Mouse (Mus musculus) midbrain, embryonic 15.5 days (tissue): ENCODE measurements around the gene Mrps27. TPM values are rescaled to one million over a fixed set of nuclear protein-coding genes. Genes with fewer than 3 reads are reported as not detected.
A peak's percentile ranks its signal among the peaks of the same experiment; 100 is the strongest.
"Not testable (repeated sequence)": the region's sequence is repeated elsewhere in the genome, so short reads cannot be mapped to it uniquely, and the experiment has no call there.

Experiments
- ATAC-seq: fragments of 200-750 bp; cut with Nextera tagmentation; replicated peaks from 2 replicates; pipeline ENCODE4 v1.8.0; 2017; ENCODE audit warnings: moderate TSS enrichment
- H3K27ac ChIP-seq: fragments of 300-500 bp; sonication (generic); 2 replicates; pipeline ENCODE4 v1.5.1; 2015; ENCODE audit warnings: mild to moderate bottlenecking, inconsistent platforms
- H3K27me3 ChIP-seq: fragments of 300-500 bp; sonication (generic); replicated peaks from 2 replicates; pipeline ENCODE4 v1.6.1; 2015; ENCODE audit warnings: inconsistent platforms
- H3K36me3 ChIP-seq: fragments of 300-500 bp; sonication (generic); replicated peaks from 2 replicates; pipeline ENCODE4 v1.6.1; 2015; ENCODE audit warnings: inconsistent platforms
- H3K4me1 ChIP-seq: fragments of 300-500 bp; sonication (generic); 2 replicates; pipeline ENCODE4 v1.6.1; 2015; ENCODE audit warnings: inconsistent platforms
- H3K4me2 ChIP-seq: fragments of 300-500 bp; sonication (generic); 2 replicates; pipeline ENCODE4 v1.6.1; 2015; ENCODE audit warnings: inconsistent platforms, mild to moderate bottlenecking, moderate library complexity
- H3K4me3 ChIP-seq: fragments of 300-500 bp; sonication (generic); 2 replicates; pipeline ENCODE4 v1.5.1; 2015; ENCODE audit warnings: mild to moderate bottlenecking, inconsistent platforms
- H3K9ac ChIP-seq: fragments of 300-500 bp; sonication (generic); 2 replicates; pipeline ENCODE4 v1.6.1; 2015; ENCODE audit warnings: mild to moderate bottlenecking, inconsistent platforms
- H3K9me3 ChIP-seq: fragments of 300-500 bp; sonication (generic); 2 replicates; pipeline ENCODE4 v1.6.1; 2016; ENCODE audit warnings: inconsistent platforms
- WGBS: fragments of 180-500 bp; shearing (Covaris S2); methylation state at CpG from one replicate; pipeline ENCODE4 v1.1.7; 2015; ENCODE audit warnings: mixed read lengths; 5-methylcytosine and 5-hydroxymethylcytosine counted together
- polyA plus RNA-seq: library from polyadenylated mRNA; unstranded; fragments of >200 nt; fragmentation: Nextera tagmentation; extraction: Ambion mirVana; gene quantifications from 2 replicates; pipeline ENCODE4 v1.2.1, GENCODE M21; 2015

Mrps27 gene
- polyA plus RNA-seq, 1 experiment from 2014 or later: 38.9 TPM

GRCm38 (mm10) chr13:99320453-99320852 is 24.1 kb upstream of the Mrps27 start:
- Histone ChIP-seq H3K27me3 (no peaks in the 10 kb centered on the region), H3K4me2 (no peak overlapping the region), H3K27ac (no peak overlapping the region), H3K4me1 (no peaks in the 10 kb centered on the region), H3K9ac (no peak overlapping the region), H3K4me3 (no peak overlapping the region), H3K9me3 (no peaks in the 10 kb centered on the region), H3K36me3 (peaks cover 30% of the 10 kb centered on the region)
- no peak for ATAC-seq
- 93% methylated on average over 7 of the region's 7 CpGs for WGBS

- H3K36me3 ChIP-seq: peaks cover 48% of the 10 kb centered on the region
- not testable (repeated sequence) for H3K27me3 ChIP-seq, H3K4me1 ChIP-seq, H3K9me3 ChIP-seq, H3K27ac ChIP-seq, H3K4me2 ChIP-seq, H3K9ac ChIP-seq, H3K4me3 ChIP-seq, ATAC-seq
- 93% methylated on average over 13 of the region's 13 CpGs for WGBS
These were observed 21.7 kb upstream of the Mrps27 start for GRCm38 (mm10) chr13:99322915-99323314.

DNA sequence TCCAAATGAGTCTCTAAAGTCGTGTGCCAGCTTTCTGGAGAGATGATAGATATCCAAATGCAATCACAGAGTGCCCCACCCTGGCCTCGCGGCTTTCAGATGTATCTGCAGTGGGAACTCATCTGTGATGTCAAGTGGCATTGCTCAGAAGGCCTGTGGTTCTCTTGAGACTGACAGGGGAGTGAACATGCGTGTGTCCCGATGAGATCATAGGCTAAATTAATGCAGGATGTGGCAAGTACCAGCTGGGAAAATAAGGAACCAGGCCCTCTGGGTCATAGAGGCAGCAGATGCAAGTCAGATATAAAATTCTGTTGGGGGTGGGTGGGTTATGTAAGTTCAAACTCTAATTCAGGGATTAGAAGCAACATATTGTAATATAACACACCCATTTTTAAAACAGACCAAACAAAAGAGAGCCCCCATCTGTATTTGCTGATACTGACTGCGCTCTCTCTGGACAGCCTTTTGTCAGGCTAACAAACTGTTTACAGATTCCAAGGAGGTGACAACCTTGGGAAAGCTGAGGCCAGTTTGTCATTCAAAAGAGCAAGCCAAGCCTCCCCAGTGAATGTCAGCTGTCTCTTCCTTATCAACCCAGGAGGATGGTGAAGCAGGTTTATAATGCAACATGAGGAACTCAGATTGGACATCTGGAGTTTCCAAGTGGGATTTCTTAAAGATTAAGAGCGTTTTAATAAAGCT is 20.8 kb upstream of the Mrps27 start:
- H3K4me2 ChIP-seq: no peak overlapping the region
- no peaks in the 10 kb centered on the region for H3K9me3 ChIP-seq
- H3K27ac ChIP-seq: no peak overlapping the region
- 67% methylated on average over 7 of the region's 7 CpGs for whole genome bisulfite sequencing
- no peak overlapping the region for H3K4me3 ChIP-seq
- H3K9ac ChIP-seq: no peak overlapping the region
- no peak for ATAC-seq
- no peaks in the 10 kb centered on the region for H3K4me1 ChIP-seq
- H3K36me3 ChIP-seq: peaks cover 53% of the 10 kb centered on the region
- no peaks in the 10 kb centered on the region for H3K27me3 ChIP-seq

DNA sequence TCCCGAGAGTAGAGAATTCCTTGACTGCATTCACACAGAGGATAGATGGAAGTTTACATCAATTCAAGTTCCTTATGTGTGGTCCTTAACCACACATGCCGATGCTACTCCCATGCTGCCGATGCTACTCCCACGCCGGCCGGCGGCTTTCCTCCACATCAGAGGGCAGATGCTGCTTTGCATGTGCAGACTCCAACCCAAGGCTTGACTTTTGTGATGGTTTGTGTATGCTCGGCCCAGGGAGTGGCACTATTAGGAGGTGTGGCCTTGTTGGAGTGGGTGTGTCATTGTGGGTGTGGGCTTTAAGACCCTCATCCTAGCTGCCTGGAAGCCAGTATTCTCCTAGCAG is 20.3 kb upstream of the Mrps27 start:
- not testable (repeated sequence) for H3K27me3 ChIP-seq, H3K4me3 ChIP-seq, H3K27ac ChIP-seq, ATAC-seq, H3K4me1 ChIP-seq, H3K9me3 ChIP-seq, H3K9ac ChIP-seq, H3K4me2 ChIP-seq
- peaks cover 53% of the 10 kb centered on the region for H3K36me3 ChIP-seq
- 84% methylated on average over 8 of the region's 8 CpGs for WGBS

DNA sequence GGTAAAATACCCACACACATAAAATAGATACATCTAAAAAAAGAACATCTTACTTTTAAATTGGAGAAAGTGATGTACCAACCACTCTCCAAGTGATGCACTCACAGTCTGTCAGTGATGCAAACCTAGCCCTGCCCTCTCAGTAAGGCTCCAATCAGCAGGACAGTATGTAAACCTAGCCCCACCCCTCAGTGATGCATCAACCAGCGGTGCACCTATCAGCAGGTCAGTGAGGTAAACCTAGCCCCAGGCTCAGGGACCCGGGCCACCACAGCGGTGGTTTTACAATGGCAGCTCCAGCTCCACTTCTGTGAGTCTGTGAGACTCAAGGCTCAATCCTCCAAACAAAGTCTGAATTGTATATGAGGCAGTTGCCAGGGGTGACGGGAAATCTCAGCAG is 13.3 kb upstream of the Mrps27 start:
- no peaks in the 10 kb centered on the region for H3K4me1 ChIP-seq

DNA sequence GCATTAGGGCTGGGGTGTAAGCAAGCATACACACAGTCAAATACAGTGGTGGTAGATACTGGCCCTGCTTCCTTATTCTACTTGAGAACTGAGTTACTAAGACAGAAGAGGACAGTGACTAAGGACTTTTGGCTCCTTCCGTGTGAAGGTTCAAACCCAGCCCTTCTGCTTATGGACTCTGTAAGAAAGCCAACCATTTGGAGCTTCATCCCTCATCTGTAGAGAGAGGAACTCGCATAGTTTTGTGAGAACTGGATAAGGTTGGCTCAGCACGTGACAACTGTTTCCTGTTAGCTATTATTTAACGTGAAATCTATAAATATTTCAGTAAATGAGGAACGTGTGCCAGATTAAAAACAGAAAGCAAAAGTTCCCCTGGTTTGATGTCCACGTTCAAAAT is 7.1 kb upstream of the Mrps27 start:
- WGBS: 91% methylated on average over 6 of the region's 6 CpGs
- H3K9ac ChIP-seq: no peak overlapping the region
- no peaks in the 10 kb centered on the region for H3K4me1 ChIP-seq
- peaks cover 47% of the 10 kb centered on the region for H3K36me3 ChIP-seq
- H3K4me2 ChIP-seq: no peak overlapping the region
- H3K4me3 ChIP-seq: no peak overlapping the region
- ATAC-seq: no peak
- H3K27me3 ChIP-seq: no peaks in the 10 kb centered on the region
- H3K27ac ChIP-seq: no peak overlapping the region
- no peaks in the 10 kb centered on the region for H3K9me3 ChIP-seq

More for the DNA sequence above, 13.3 kb upstream of the Mrps27 start:
- Histone ChIP-seq H3K27ac (no peak overlapping the region), H3K4me3 (no peak overlapping the region), H3K27me3 (no peaks in the 10 kb centered on the region), H3K9ac (no peak overlapping the region), H3K4me2 (no peak overlapping the region), H3K9me3 (no peaks in the 10 kb centered on the region), H3K36me3 (peaks cover 69% of the 10 kb centered on the region)
- 76% methylated on average over 4 of the region's 4 CpGs for WGBS
- no peak for ATAC-seq

- Histone ChIP-seq H3K4me3 (no peak overlapping the region), H3K4me1 (peaks cover 17% of the 10 kb centered on the region), H3K9me3 (no peaks in the 10 kb centered on the region), H3K27ac (no peak overlapping the region), H3K4me2 (no peak overlapping the region), H3K36me3 (peaks cover 24% of the 10 kb centered on the region), H3K27me3 (no peaks in the 10 kb centered on the region), H3K9ac (no peak overlapping the region)
- 95% methylated on average over 6 of the region's 6 CpGs for WGBS
- ATAC-seq: no peak
These were observed 3.1 kb upstream of the Mrps27 start for GRCm38 (mm10) chr13:99341504-99341903.

- Histone ChIP-seq H3K9me3 (no peaks in the 10 kb centered on the region), H3K27ac (peak overlapping the region; percentile 86)
These were observed 549 bp upstream of the Mrps27 start for GRCm38 (mm10) chr13:99343876-99344598.

DNA sequence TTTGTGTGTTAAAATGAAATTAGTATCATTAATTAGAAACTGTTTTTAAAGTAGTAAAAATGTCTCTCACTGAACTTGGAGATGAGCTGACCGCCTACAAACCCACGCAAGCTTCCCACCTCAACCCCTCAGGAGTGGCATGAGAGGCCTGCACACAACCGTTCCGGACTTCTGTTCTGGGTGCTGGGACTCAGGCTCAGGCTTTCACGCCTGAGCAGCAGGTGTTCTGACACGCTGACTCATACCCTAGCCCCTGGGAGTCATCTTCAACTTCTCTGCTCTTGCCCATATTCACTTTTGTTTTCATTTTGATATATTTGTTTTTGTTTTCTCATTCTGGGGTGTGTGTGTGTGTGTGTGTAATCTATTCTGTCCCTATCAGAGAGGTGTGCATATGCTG is 5.4 kb downstream of the Mrps27 start:
- H3K9me3 ChIP-seq: no peaks in the 10 kb centered on the region
- 0 out of 2 replicates have a peak, but pooled peaks cover 3% of the 10 kb centered on the region for H3K36me3 ChIP-seq
- no peak overlapping the region for H3K4me3 ChIP-seq
- no peaks in the 10 kb centered on the region for H3K27me3 ChIP-seq
- WGBS: 96% methylated on average over 6 of the region's 6 CpGs
- H3K4me2 ChIP-seq: no peak overlapping the region
- no peak overlapping the region for H3K9ac ChIP-seq
- no peak for ATAC-seq
- H3K27ac ChIP-seq: no peak overlapping the region
- H3K4me1 ChIP-seq: peaks cover 18% of the 10 kb centered on the region

More at GRCm38 (mm10) chr13:99343876-99344598, 549 bp upstream of the Mrps27 start:
- Histone ChIP-seq H3K4me3 (peak overlapping the region; percentile 80), H3K9ac (peak overlapping the region; percentile 84), H3K4me2 (peak overlapping the region; percentile 72), H3K36me3 (peaks cover 10% of the 10 kb centered on the region; the same call in 1 of the 2 replicates), H3K27me3 (no peaks in the 10 kb centered on the region), H3K4me1 (peaks cover 17% of the 10 kb centered on the region)
- WGBS: 3% methylated on average over 30 of the region's 30 CpGs
- peak; percentile 89 for ATAC-seq

- Histone ChIP-seq H3K9me3 (no peaks in the 10 kb centered on the region), H3K9ac (no peak overlapping the region), H3K27me3 (no peaks in the 10 kb centered on the region), H3K4me2 (no peak overlapping the region), H3K4me3 (no peak overlapping the region), H3K27ac (no peak overlapping the region), H3K36me3 (0 out of 2 replicates have a peak, but pooled peaks cover 3% of the 10 kb centered on the region), H3K4me1 (peaks cover 10% of the 10 kb centered on the region)
- ATAC-seq: no peak
- 81% methylated on average over 8 of the region's 8 CpGs for WGBS
These were observed 6.6 kb downstream of the Mrps27 start for GRCm38 (mm10) chr13:99351186-99351585.

DNA sequence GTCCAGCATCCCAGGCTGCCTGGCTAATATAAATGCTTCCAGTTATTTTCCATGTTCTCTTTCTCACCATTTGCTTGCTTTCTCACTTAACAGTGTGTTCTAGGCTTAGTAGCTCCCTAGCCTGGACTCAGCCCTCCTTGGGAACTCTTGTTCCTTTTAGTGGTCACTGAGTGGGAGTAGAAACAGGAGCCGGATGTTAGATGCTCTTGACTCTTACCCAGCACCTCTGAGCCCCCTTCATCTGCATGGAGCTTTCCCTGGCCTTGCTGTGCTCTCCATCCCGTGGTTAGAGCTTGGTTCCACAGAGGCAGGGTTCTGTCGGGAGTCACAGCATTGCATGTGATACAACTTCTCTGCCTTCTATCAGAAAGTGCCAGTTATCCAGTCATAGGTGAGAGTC is 7.0 kb downstream of the Mrps27 start:
- whole genome bisulfite sequencing: 88% methylated on average over 3 of the region's 3 CpGs
- H3K27me3 ChIP-seq: no peaks in the 10 kb centered on the region
- no peak overlapping the region for H3K9ac ChIP-seq
- no peak overlapping the region for H3K4me2 ChIP-seq
- H3K9me3 ChIP-seq: no peaks in the 10 kb centered on the region
- H3K4me1 ChIP-seq: peaks cover 10% of the 10 kb centered on the region
- no peak overlapping the region for H3K27ac ChIP-seq
- no peak for ATAC-seq
- H3K36me3 ChIP-seq: 0 out of 2 replicates have a peak, but pooled peaks cover 3% of the 10 kb centered on the region
- no peak overlapping the region for H3K4me3 ChIP-seq

DNA sequence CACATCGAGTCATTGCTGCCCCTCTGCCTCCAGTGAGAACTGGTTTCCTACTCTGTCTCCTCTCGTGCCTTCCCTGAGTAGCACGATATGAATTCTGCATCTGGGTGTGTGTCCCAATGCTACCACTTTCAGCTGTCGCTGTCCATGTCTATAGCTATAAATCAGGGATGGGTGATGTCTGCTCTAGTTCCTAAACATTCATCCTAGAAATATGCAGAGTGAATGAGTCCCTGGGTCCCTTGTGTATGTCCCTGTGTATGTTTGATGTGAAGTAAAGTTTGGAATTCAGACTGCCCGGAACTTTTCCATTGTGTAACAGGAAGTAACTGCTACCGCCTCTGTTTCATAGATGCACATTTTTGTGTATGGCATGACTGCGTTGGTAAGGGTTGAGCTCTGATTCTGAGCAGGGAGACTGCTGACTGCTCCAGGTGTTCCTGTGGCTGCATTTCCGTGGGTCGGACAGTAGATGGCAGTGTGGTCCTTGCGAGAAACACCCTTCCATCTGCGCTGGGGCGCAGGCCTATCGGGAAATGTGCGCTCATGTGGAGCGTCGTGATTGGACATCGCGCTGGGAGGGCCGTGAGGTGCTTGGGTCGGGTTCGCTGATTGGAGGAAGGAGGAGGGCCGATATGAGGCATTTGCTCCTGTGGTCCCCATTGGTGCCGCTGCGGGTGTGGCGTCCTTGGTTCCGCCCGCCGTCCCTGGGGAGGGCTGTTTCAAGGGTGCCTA is 8.3 kb downstream of the Mrps27 start:
- WGBS: 12% methylated on average over 28 of the region's 28 CpGs
- Histone ChIP-seq H3K27ac (peak overlapping the region; percentile 83), H3K9ac (peak overlapping the region; percentile 47), H3K4me3 (peak overlapping the region; percentile 42), H3K4me1 (peaks cover 10% of the 10 kb centered on the region), H3K36me3 (0 out of 2 replicates have a peak, but pooled peaks cover 3% of the 10 kb centered on the region), H3K9me3 (no peaks in the 10 kb centered on the region), H3K4me2 (peak overlapping the region; percentile 64), H3K27me3 (no peaks in the 10 kb centered on the region)
- ATAC-seq: peak; percentile 100
